Mouse (Mus musculus) inflammation-experienced regulatory T-cells, adult 6 months (primary cell): ENCODE data around the gene Olfr801. TPM values are rescaled to one million over a fixed set of nuclear protein-coding genes. Genes with fewer than 3 reads are reported as not detected.

Experiments
- ATAC-seq: one replicate; pipeline ENCODE4 v1.8.0; 2017
- polyA plus RNA-seq, 3 experiments: library from polyadenylated mRNA; unstranded; fragments of 100-300 nt; shearing (Covaris generic); gene quantifications; one replicate each; pipeline ENCODE4 v1.2.1; 2017

Olfr801 gene
- under 1 TPM in 1 of 3 experiments, not detected in 2; 0.75 TPM for polyA plus RNA-seq

GRCm38 (mm10) chr10:129673765-129674164, at the start of gene Olfr801:
Gene Olfr801, minus strand, starts transcription at chr10:129673865.
- no peak for ATAC-seq

DNA sequence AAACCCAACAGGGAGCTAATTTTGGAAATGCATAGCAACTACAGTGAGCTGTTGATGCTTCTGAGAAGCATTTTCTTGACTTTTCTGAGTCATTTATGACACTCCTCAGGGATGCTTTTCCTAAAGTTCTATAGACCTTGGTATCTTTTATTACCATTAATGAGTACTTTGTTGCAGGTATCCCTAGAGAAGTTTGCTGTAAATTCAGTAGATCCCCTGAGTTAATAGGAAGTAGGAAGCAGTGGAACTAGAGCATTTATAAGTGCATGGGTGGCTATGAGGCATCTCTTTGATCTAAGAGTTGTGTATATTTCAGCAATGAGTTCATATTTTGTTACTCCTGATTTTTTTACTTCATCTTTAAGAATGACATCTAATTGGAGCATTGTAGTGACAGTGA, 29.2 kb upstream of the Olfr801 start, which contains the start of gene Olfr804:
TSS of gene Olfr804 (plus strand) at position 301 of the 400 bp plus-strand sequence.
- no peak for ATAC-seq

- no peak for ATAC-seq
Observed at GRCm38 (mm10) chr10:129694186-129694585, 20.5 kb upstream of the Olfr801 start, which contains the start of gene Olfr803. Gene Olfr803, minus strand, starts transcription at chr10:129694286.

DNA sequence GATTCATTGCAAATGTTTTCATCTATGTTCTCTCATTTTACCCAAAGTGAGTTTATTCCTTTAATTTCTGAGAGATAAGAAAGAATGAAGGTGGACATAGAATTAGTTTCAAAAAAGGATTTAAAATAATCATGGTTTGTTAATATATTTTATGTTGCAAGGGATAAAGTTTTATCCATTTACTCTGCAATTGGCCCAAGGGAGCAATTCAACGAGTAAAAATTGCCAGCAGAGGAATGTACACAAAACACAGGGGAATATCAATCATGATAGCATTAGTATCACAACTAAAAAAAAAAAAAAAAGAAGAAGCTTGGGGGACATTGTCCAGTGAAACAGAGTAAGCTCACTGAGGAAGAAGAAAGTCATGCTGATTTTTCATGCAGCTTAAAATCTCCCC, 14.4 kb upstream of the Olfr801 start, which contains the start of gene Olfr802:
TSS of gene Olfr802 (minus strand) at position 101 of the 400 bp plus-strand sequence.
- no peak for ATAC-seq

DNA sequence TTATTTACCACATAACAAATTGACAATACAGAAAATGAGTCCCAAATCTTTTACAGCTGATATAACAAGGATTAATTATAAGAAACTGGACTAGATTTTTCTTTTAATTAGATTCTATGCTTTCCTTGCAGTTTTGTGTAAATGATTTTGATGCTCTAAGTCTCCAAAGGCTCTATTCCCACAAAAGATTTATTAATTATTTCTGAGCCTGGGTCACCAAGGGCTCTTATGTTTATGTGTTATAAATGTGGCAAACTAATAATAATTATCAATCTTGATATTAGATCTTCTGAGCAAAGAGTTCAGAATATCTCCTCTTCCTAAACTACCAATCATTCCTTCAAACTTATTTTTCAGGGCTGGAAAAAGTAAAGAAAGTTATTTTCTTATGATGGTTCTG, 16.3 kb downstream of the Olfr801 start, which contains the start of gene Olfr800:
TSS of gene Olfr800 (plus strand) at position 301 of the 400 bp plus-strand sequence.
- no peak for ATAC-seq

DNA sequence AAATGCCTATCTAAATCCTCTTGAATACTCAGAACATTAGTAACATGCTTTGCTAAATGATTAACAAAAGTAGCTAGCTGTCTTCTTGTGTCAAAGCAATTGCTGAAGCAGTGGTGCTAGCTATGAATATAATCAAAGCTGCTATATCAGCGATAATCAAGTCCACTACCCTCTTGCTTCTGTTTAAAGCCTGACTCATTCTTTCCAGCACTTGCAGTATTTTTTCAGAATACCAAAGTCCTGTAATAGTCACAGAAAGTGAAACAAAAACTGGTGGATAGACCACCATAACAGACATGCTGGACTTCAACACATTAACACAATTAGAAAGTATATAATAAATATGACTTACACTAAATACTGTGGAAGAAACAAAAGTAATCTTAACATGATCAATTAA, 21.9 kb downstream of the Olfr801 start:
- no peak for ATAC-seq

DNA sequence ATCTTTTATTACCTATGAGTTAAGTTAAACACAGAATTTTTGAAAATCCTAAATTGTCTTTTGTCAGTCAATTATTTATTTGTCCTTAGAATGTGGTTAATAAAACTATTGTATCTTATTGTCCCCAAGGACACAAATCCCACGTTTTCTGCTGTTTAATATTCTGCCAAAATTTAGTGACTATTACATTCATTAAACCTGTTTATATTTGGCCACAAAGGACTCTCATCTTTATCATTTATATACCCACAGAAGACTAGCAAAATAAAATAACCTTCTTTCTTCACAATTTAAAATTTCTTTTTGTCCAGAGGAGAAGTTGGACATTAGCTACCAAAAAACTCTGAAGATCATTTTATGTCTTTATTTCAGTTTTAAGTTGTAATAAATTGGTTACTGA, 36.5 kb downstream of the Olfr801 start, which contains the start of gene Olfr799:
TSS of gene Olfr799 (plus strand) at position 301 of the 400 bp plus-strand sequence.
- no peak for ATAC-seq

- ATAC-seq = no peak
Observed at GRCm38 (mm10) chr10:129627834-129628233, 45.8 kb downstream of the Olfr801 start, which contains the start of gene Olfr798. Gene Olfr798, minus strand, starts transcription at chr10:129627934.

DNA sequence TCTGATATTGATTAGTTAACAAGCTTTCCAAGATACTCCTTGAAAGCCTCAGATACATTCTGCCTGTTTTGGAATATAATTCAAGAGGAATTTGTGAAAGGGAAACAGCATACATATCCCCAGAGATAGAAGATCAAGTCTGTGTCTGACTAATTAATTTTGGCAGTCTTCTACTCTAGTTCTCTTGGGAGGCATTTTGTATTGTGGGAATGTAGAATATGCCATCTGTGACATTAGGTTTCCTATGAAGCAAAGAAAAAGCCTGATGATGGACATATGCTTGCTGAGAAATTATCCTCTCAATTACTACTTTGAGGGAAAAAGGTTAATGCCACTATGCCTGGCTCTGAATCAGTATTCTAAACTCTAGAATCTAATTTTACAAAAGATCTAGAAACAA, 50.4 kb downstream of the Olfr801 start:
- ATAC-seq = no peak

- no peak for ATAC-seq
Observed at GRCm38 (mm10) chr10:129621724-129622123, 51.9 kb downstream of the Olfr801 start.

Other genes with a start within 250 kb of the Olfr801 start
- gene Olfr786, start 246.6 kb downstream of the Olfr801 start, polyA plus RNA-seq = not detected
- under 1 TPM in 2 of 3 experiments, not detected in 1; 0.18 to 0.20 TPM for gene Olfr787, start 212.0 kb downstream of the Olfr801 start, polyA plus RNA-seq
- not detected for gene Olfr788, start 202.9 kb downstream of the Olfr801 start, polyA plus RNA-seq
- not detected for gene Olfr789, start 189.1 kb downstream of the Olfr801 start, polyA plus RNA-seq
- gene Olfr790, start 175.4 kb downstream of the Olfr801 start, polyA plus RNA-seq = not detected
- not detected for gene Olfr791, start 152.1 kb downstream of the Olfr801 start, polyA plus RNA-seq
- gene Olfr792, start 134.7 kb downstream of the Olfr801 start, polyA plus RNA-seq = not detected
- not detected for gene Olfr794, start 106.2 kb downstream of the Olfr801 start, polyA plus RNA-seq
- not detected for gene Olfr796, start 61.3 kb downstream of the Olfr801 start, polyA plus RNA-seq
- under 1 TPM in 1 of 3 experiments, not detected in 2; 0.13 TPM for gene Olfr798, start 45.9 kb downstream of the Olfr801 start, polyA plus RNA-seq
- not detected for gene Olfr799, start 36.4 kb downstream of the Olfr801 start, polyA plus RNA-seq
- gene Olfr800, start 16.2 kb downstream of the Olfr801 start, polyA plus RNA-seq = not detected
- not detected for gene Olfr802, start 14.3 kb upstream of the Olfr801 start, polyA plus RNA-seq
- gene Olfr803, start 20.4 kb upstream of the Olfr801 start, polyA plus RNA-seq = not detected
- not detected for gene Olfr804, start 29.3 kb upstream of the Olfr801 start, polyA plus RNA-seq
- gene Olfr805, start 55.5 kb upstream of the Olfr801 start, polyA plus RNA-seq = not detected
- not detected for gene Olfr806, start 68.1 kb upstream of the Olfr801 start, polyA plus RNA-seq
- gene Olfr807, start 83.9 kb upstream of the Olfr801 start, polyA plus RNA-seq = not detected
- gene Olfr808, start 91.6 kb upstream of the Olfr801 start, polyA plus RNA-seq = not detected
- not detected for gene Olfr809, start 100.8 kb upstream of the Olfr801 start, polyA plus RNA-seq
- not detected for gene Olfr810, start 121.1 kb upstream of the Olfr801 start, polyA plus RNA-seq
- gene Olfr811, start 130.5 kb upstream of the Olfr801 start, polyA plus RNA-seq = not detected
- gene Olfr812, start 172.2 kb upstream of the Olfr801 start, polyA plus RNA-seq = not detected
- gene Olfr813, start 181.5 kb upstream of the Olfr801 start, polyA plus RNA-seq = not detected
- gene Olfr814, start 206.0 kb upstream of the Olfr801 start, polyA plus RNA-seq = not detected
- gene Olfr815, start 232.0 kb upstream of the Olfr801 start, polyA plus RNA-seq = under 1 TPM in 1 of 3 experiments, not detected in 2; 0.35 TPM
- gene Olfr816, start 241.7 kb upstream of the Olfr801 start, polyA plus RNA-seq = not detected